20 mouse cellular contexts compared by ENCODE assay signal in the genomic region with DNA sequence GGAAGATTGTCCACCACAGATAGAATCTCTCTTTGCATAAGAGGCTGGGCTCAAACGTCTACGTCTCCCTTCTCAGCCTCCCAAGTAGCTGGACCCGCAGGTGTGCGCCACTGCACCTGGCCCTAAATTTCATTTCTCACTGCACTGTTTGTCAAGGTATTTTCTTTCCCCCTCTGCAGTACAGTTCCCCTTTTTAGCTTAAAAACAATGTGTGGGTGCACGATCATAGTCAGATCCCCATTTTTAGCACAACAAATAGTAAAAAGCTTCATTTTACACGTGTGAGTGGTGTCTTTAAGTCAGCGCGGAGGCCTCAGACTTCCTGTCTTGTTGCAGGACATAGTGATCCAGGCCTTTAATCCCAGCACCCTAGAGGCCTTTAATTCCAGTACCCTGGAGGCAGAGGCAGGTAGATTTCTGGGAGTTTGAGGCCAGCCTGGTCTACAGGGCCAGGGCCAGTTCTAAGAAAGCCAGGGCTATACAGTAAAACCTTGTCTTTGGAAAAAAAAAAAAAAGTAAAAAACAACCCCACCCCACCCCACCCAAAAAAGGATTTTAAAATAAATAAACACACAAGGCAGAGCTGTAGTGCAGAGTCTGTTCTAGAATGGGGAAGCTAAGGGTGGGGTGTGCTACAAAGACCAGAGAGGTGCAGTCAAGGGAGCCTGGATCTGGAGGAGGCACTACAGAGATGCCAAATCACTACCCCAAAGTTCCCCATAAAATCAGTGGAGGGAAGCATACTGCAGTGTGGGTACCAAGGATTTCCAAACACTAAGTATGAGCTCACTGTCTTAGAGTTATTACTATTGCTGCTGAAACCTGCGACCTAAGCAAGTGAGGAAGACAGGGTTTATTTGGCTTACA. TPM values are rescaled to one million over a fixed set of nuclear protein-coding genes. Genes with fewer than 3 reads are reported as not detected.
DNase-seq lines count a peak whose midpoint lies in the region; ATAC-seq and TF ChIP-seq lines count a peak whose summit lies in the region.
"Had no signal": no experiment of that assay in that cellular context is flagged by ENCODE, and none has a peak within 500 bp of the region (broad histone marks: within the 10 kb centered on the region; RNA-seq: fewer than 3 reads in every experiment).

No protein-coding gene starts in this region.

- H3K9me3 ChIP-seq in liver, postnatal 0 days (ENCODE audit: low read length), result no peaks in the 10 kb centered on the region
- H3K9me3 ChIP-seq in MEL (replicated peaks; ENCODE audit: insufficient read depth, low read length), result no peaks in the 10 kb centered on the region
- H3K9me3 ChIP-seq in intestine, embryonic 15.5 days, result no peaks in the 10 kb centered on the region
- H3K9me3 ChIP-seq: embryonic facial prominence, embryonic 10.5 days; hindbrain, embryonic 13.5 days had no signal

- no peak overlapping the region for H3K4me2 ChIP-seq in liver, postnatal 0 days (ENCODE audit: low read depth, low read length)
- no peak overlapping the region for H3K4me2 ChIP-seq in intestine, embryonic 15.5 days (replicated peaks)
- H3K4me2 ChIP-seq: hindbrain, embryonic 13.5 days had no signal

- TF ChIP-seq EP300 in liver, postnatal 0 days (IDR thresholded peaks at IDR 0.05; ENCODE audit: low read depth), result no peak
- peak in 1 of 2 experiments; percentile 19; a peak in 1 of 4 replicates for TF ChIP-seq EP300 in MEL (IDR thresholded peaks at IDR 0.05; ENCODE audit: low read depth in 1 of 2, low read length in 2 of 2)

- no peak for DNase-seq in liver, postnatal 0 days
- DNase-seq in liver, result no peak
- DNase-seq in A20 (ENCODE audit: low read depth, low spot score), result peak; percentile 95
- peak; percentile 77 for DNase-seq in MEL (ENCODE audit: low read depth, low spot score)
- DNase-seq in ovary, adult 18-20 months (ENCODE audit: low spot score), result no peak
- DNase-seq: adrenal gland, adult 2 months; adrenal gland, postnatal 25 days; cerebellum, adult 2 months; cerebellum, postnatal 10 days; gastrocnemius, adult 2 months; gastrocnemius, postnatal 25 days; heart, postnatal 10 days; heart, postnatal 4 days had no signal

- no peak overlapping the region for H3K9ac ChIP-seq in liver, postnatal 0 days (replicated peaks)
- H3K9ac ChIP-seq in MEL (ENCODE audit: control insufficient read depth, low read depth, low read length, poor library complexity, severe bottlenecking), result peak overlapping the region; percentile 49
- no peak overlapping the region for H3K9ac ChIP-seq in intestine, embryonic 15.5 days
- H3K9ac ChIP-seq: hindbrain, embryonic 13.5 days had no signal

- TF ChIP-seq CTCF in liver, postnatal 0 days (IDR thresholded peaks at IDR 0.05; ENCODE audit: low read depth), result no peak
- no peak for TF ChIP-seq CTCF in MEL (IDR thresholded peaks at IDR 0.05 in 2 of 3, conservative IDR thresholded peaks at IDR 0.05 in 1 of 3; ENCODE audit: control insufficient read depth in 1 of 3, insufficient read depth in 1 of 3, low read depth in 2 of 3, low read length in 3 of 3, poor library complexity in 1 of 3, severe bottlenecking in 1 of 3)
- no peak for TF ChIP-seq CTCF in small intestine, adult 2 months (IDR thresholded peaks at IDR 0.05; ENCODE audit: extremely low read depth, insufficient read length, insufficient replicate concordance, low read depth, low read length)

- H3K4me1 ChIP-seq in liver, postnatal 0 days (ENCODE audit: insufficient read depth), result peaks cover 23% of the 10 kb centered on the region
- peaks cover 24 to 53% of the 10 kb centered on the region in 2 experiments for H3K4me1 ChIP-seq in MEL (ENCODE audit: control insufficient read depth in 1 of 2, insufficient read depth in 2 of 2, low read length in 2 of 2)
- peaks cover 36% of the 10 kb centered on the region for H3K4me1 ChIP-seq in small intestine, adult 2 months (ENCODE audit: control insufficient read depth, insufficient read depth, insufficient read length, low read length)
- H3K4me1 ChIP-seq in intestine, embryonic 15.5 days (replicated peaks), result peaks cover 10% of the 10 kb centered on the region; the same call in 1 of the 2 replicates

- no peaks in the 10 kb centered on the region for H3K27me3 ChIP-seq in liver, postnatal 0 days (ENCODE audit: insufficient read depth, low read length)
- H3K27me3 ChIP-seq in MEL (ENCODE audit: control insufficient read depth in 1 of 2, insufficient read depth in 2 of 2, low read length in 2 of 2), result no peaks in the 10 kb centered on the region
- no peaks in the 10 kb centered on the region for H3K27me3 ChIP-seq in small intestine, adult 2 months (ENCODE audit: control insufficient read depth, insufficient read depth, low read length)
- H3K27me3 ChIP-seq in intestine, embryonic 15.5 days (replicated peaks), result no peaks in the 10 kb centered on the region
- H3K27me3 ChIP-seq: hindbrain, embryonic 13.5 days had no signal

- no peak for TF ChIP-seq RAD21 in MEL (IDR thresholded peaks at IDR 0.05; ENCODE audit: low read depth, low read length)

- ATAC-seq in liver, postnatal 0 days, result no peak
- no peak for ATAC-seq in CD4-positive, CD25-positive, alpha-beta regulatory T cell, adult 4 months
- ATAC-seq in intestine, embryonic 15.5 days, result no peak
- ATAC-seq: forebrain, embryonic 14.5 days; hindbrain, postnatal 0 days had no signal

- peak overlapping the region; percentile 17 for H3K27ac ChIP-seq in liver, postnatal 0 days (ENCODE audit: low read depth)
- peak overlapping the region; percentile 44; the same call in 1 of the 2 replicates for H3K27ac ChIP-seq in MEL (ENCODE audit: control insufficient read depth, low read depth, low read length)
- H3K27ac ChIP-seq in small intestine, adult 2 months (ENCODE audit: insufficient read depth, low read depth, low read length), result peak overlapping the region; percentile 29
- H3K27ac ChIP-seq in intestine, embryonic 15.5 days, result no peak overlapping the region
- H3K27ac ChIP-seq: embryonic facial prominence, embryonic 10.5 days; gastrocnemius, adult 2 months; hindbrain, embryonic 13.5 days; hindbrain, postnatal 0 days had no signal

- H3K4me3 ChIP-seq in liver, postnatal 0 days (ENCODE audit: low read depth, low read length), result no peak overlapping the region
- H3K4me3 ChIP-seq in MEL (ENCODE audit: control insufficient read depth in 1 of 2, insufficient read depth in 1 of 2, low read depth in 2 of 2, low read length in 2 of 2), result peak overlapping the region; percentile 5 to 19; a peak in 1 of 4 replicates
- H3K4me3 ChIP-seq in small intestine, adult 2 months (ENCODE audit: low read depth, low read length), result no peak overlapping the region
- no peak overlapping the region for H3K4me3 ChIP-seq in intestine, embryonic 15.5 days (replicated peaks)
- H3K4me3 ChIP-seq: embryonic facial prominence, embryonic 10.5 days; gastrocnemius, adult 2 months; hindbrain, embryonic 13.5 days had no signal

- 64% methylated on average over 9 of the region's 9 CpGs for WGBS in liver, postnatal 0 days (ENCODE audit: insufficient replicate concordance)
- WGBS in small intestine, adult 2 months, result 73% methylated on average over 9 of the region's 9 CpGs
- WGBS in intestine, embryonic 15.5 days, result 80% methylated on average over 9 of the region's 9 CpGs

- no peak for TF ChIP-seq POLR2A in MEL (IDR thresholded peaks at IDR 0.05; ENCODE audit: control insufficient read depth in 1 of 2, insufficient read depth in 1 of 2, low read depth in 1 of 2, low read length in 2 of 2, poor library complexity in 1 of 2)
- no peak for TF ChIP-seq POLR2A in small intestine, adult 2 months (IDR thresholded peaks at IDR 0.05; ENCODE audit: low read depth, low read length)

- no peaks in the 10 kb centered on the region for H3K36me3 ChIP-seq in liver, postnatal 0 days (replicated peaks; ENCODE audit: insufficient read depth, low read length)
- H3K36me3 ChIP-seq in MEL (ENCODE audit: control insufficient read depth in 1 of 2, insufficient read depth in 2 of 2, low read length in 2 of 2), result peaks cover 0 to 48% of the 10 kb centered on the region in 2 experiments; a peak in 2 of 4 replicates
- H3K36me3 ChIP-seq in small intestine, adult 2 months (ENCODE audit: control insufficient read depth, insufficient read depth, low read length), result no peaks in the 10 kb centered on the region
- H3K36me3 ChIP-seq in intestine, embryonic 15.5 days, result no peaks in the 10 kb centered on the region
- H3K36me3 ChIP-seq: embryonic facial prominence, embryonic 10.5 days; hindbrain, embryonic 13.5 days had no signal

- H3K79me2 ChIP-seq in MEL (ENCODE audit: control insufficient read depth, insufficient read depth, low read length, poor library complexity), result no peaks in the 10 kb centered on the region

TF ChIP-seq in MEL, 35 proteins besides CTCF, POLR2A, EP300 and RAD21 (continues in another document):
- TF ChIP-seq ZNF384 (IDR thresholded peaks at IDR 0.05; ENCODE audit: low read depth, low read length), result 0 out of 2 replicates have a peak, but pooled peaks have one; percentile 14
- peak; percentile 47; the same call in 1 of the 2 replicates for TF ChIP-seq MAX (IDR thresholded peaks at IDR 0.05; ENCODE audit: low read length)
- TF ChIP-seq TCF12 (IDR thresholded peaks at IDR 0.05; ENCODE audit: low read depth, low read length), result peak; percentile 1; the same call in 1 of the 2 replicates
- no peak for TF ChIP-seq TAL1 (IDR thresholded peaks at IDR 0.05; ENCODE audit: low read length)
- TF ChIP-seq ETS1 (IDR thresholded peaks at IDR 0.05; ENCODE audit: low read depth, low read length), result peak; percentile 34; the same call in 1 of the 2 replicates
- peak; percentile 70 for TF ChIP-seq MXI1 (IDR thresholded peaks at IDR 0.05; ENCODE audit: low read depth, low read length)
- TF ChIP-seq MEF2A (IDR thresholded peaks at IDR 0.05; ENCODE audit: extremely low read depth, insufficient replicate concordance, low read depth, low read length, poor library complexity, severe bottlenecking), result no peak
- TF ChIP-seq NRF1 (IDR thresholded peaks at IDR 0.05; ENCODE audit: insufficient read depth, low read depth, low read length, poor library complexity, severe bottlenecking), result no peak
- no peak for TF ChIP-seq SMC3 (IDR thresholded peaks at IDR 0.05; ENCODE audit: low read depth, low read length)
- TF ChIP-seq BHLHE40 (IDR thresholded peaks at IDR 0.05; ENCODE audit: borderline replicate concordance, low read depth, low read length), result peak; percentile 7; the same call in 1 of the 2 replicates
- TF ChIP-seq SIN3A (IDR thresholded peaks at IDR 0.05; ENCODE audit: low read length), result peak; percentile 43; the same call in 1 of the 2 replicates
- TF ChIP-seq E2F4 (IDR thresholded peaks at IDR 0.05; ENCODE audit: borderline replicate concordance, low read depth, low read length), result no peak

RNA-seq across cellular contexts. Expression of gene Med13, which starts 42.1 kb away (rescaled TPM):
- 2.9 and 3.6 TPM in 2 replicates for polyA plus RNA-seq in liver, postnatal 0 days (2015; fragmentation: Nextera tagmentation; extraction: Ambion mirVana)
- total RNA-seq in MEL (2012; rRNA removed), result 26.4 and 34.8 TPM in 2 replicates
- polyA plus RNA-seq in MEL (2012; ENCODE audit: insufficient read depth in 1 of 2, insufficient read length in 2 of 2, low read depth in 1 of 2, low replicate concordance in 2 of 2, missing spikeins in 1 of 2), result 100 to 1,000 TPM in 1 of 2 experiments, 10 to 100 TPM in 1; 23.3 to 114 TPM
- polyA plus RNA-seq in small intestine, adult 2 months (2012; rRNA removed), result 5.8 and 21.8 TPM in 2 replicates
- polyA plus RNA-seq in CD4-positive, CD25-positive, alpha-beta regulatory T cell, adult 4 months (2017; shearing (Covaris generic)), result 10 to 100 TPM in 1 of 2 experiments, 1 to 10 TPM in 1; 9.3 to 14.5 TPM
- 7.0 and 9.0 TPM in 2 replicates for polyA plus RNA-seq in intestine, embryonic 15.5 days (2015; fragmentation: Nextera tagmentation; extraction: Ambion mirVana)

Comparison
In these comparisons a context has a peak if more than half of its experiments do, and no peak if none do; other contexts are left out.
1. DNase-seq: peak in A20 (single experiment) and MEL (single experiment); none in liver, postnatal 0 days (single experiment), liver (single experiment) and ovary, adult 18-20 months (single experiment).
2. H3K4me3 ChIP-seq: peak in MEL (2 of 2); none in liver, postnatal 0 days (single experiment), small intestine, adult 2 months (single experiment) and intestine, embryonic 15.5 days (single experiment).